Mouse (Mus musculus) MEL (cell line): Measurements from ENCODE around the gene Cct6b.

Experiments
- BHLHE40 ChIP-seq: IDR thresholded peaks from 2 replicates; pipeline ENCODE4 v1.6.1; 2012; ENCODE audit warnings: low read depth, mild to moderate bottlenecking, inconsistent platforms, low read length, improper control_type of control experiment, borderline replicate concordance
- CHD2 ChIP-seq: IDR thresholded peaks from 2 replicates; pipeline ENCODE4 v1.6.1; 2011; ENCODE audit warnings: low read length, improper control_type of control experiment
- CTCF ChIP-seq, 3 experiments: IDR thresholded peaks in 2 of 3; conservative IDR thresholded peaks in 1 of 3; 2 replicates each; pipeline ENCODE4 v1.5.1; 2011 to 2012; ENCODE audit warnings: low read length in 3 of 3, low read depth in 2 of 3, mild to moderate bottlenecking in 2 of 3, improper control_type of control experiment in 1 of 3, inconsistent platforms in 1 of 3, mixed read lengths in 1 of 3, moderate library complexity in 1 of 3; ENCODE audit not compliant: control insufficient read depth in 1 of 3, insufficient read depth in 1 of 3, poor library complexity in 1 of 3, severe bottlenecking in 1 of 3
- EP300 ChIP-seq, 2 experiments: IDR thresholded peaks; 2 replicates each; pipeline ENCODE4 v1.6.1; 2011; ENCODE audit warnings: improper control_type of control experiment in 2 of 2, low read length in 2 of 2, low read depth in 1 of 2, mild to moderate bottlenecking in 1 of 2
- GABPA ChIP-seq: IDR thresholded peaks from 2 replicates; pipeline ENCODE4 v1.6.1; 2012; ENCODE audit warnings: low read depth, mild to moderate bottlenecking, inconsistent platforms, low read length, improper control_type of control experiment, moderate library complexity
- JUND ChIP-seq: IDR thresholded peaks from 2 replicates; pipeline ENCODE4 v1.6.1; 2011; ENCODE audit warnings: low read depth, mild to moderate bottlenecking, improper control_type of control experiment, low read length
- MEF2A ChIP-seq: IDR thresholded peaks from 2 replicates; pipeline ENCODE4 v1.6.1; 2014; ENCODE audit warnings: low read depth, mild to moderate bottlenecking, inconsistent platforms, low read length, improper control_type of control experiment; ENCODE audit not compliant: poor library complexity, insufficient replicate concordance, severe bottlenecking; ENCODE audit errors: extremely low read depth
- POLR2A ChIP-seq, 2 experiments: IDR thresholded peaks; 2 replicates each; pipeline ENCODE4 v1.6.1; 2011 to 2012; ENCODE audit warnings: low read length in 2 of 2, mild to moderate bottlenecking in 2 of 2, control low read depth in 1 of 2, improper control_type of control experiment in 1 of 2, low read depth in 1 of 2, moderate library complexity in 1 of 2; ENCODE audit not compliant: control insufficient read depth in 1 of 2, insufficient read depth in 1 of 2, poor library complexity in 1 of 2
- SMC3 ChIP-seq: IDR thresholded peaks from 2 replicates; pipeline ENCODE4 v1.6.1; 2011; ENCODE audit warnings: low read depth, low read length, improper control_type of control experiment
- TCF12 ChIP-seq: IDR thresholded peaks from 2 replicates; pipeline ENCODE4 v1.6.1; 2014; ENCODE audit warnings: low read depth, mild to moderate bottlenecking, inconsistent platforms, low read length, improper control_type of control experiment, moderate library complexity

GRCm38 (mm10) chr11:82692668-82693067 is 71.5 kb downstream of the Cct6b start:
- TF ChIP-seq POLR2A (IDR thresholded peaks at IDR 0.05; ENCODE audit: control insufficient read depth in 1 of 2, insufficient read depth in 1 of 2, low read depth in 1 of 2, low read length in 2 of 2, poor library complexity in 1 of 2) (no peak), MEF2A (no peak), BHLHE40 (no peak), SMC3 (no peak), CTCF (IDR thresholded peaks at IDR 0.05 in 2 of 3, conservative IDR thresholded peaks at IDR 0.05 in 1 of 3; ENCODE audit: control insufficient read depth in 1 of 3, insufficient read depth in 1 of 3, low read depth in 2 of 3, low read length in 3 of 3, poor library complexity in 1 of 3, severe bottlenecking in 1 of 3) (no peak), EP300 (IDR thresholded peaks at IDR 0.05; ENCODE audit: low read depth in 1 of 2, low read length in 2 of 2) (no peak), JUND (no peak), GABPA (no peak), CHD2 (no peak), TCF12 (no peak)
